Mouse (Mus musculus) cerebral cortex, adult 2 months (tissue): Measurements from ENCODE around the gene Hist2h2ac.

Experiments
- WGBS: fragments of 180-500 bp; shearing (Covaris S2); methylation state at CpG from one replicate; pipeline ENCODE4 v1.1.7; 2018; 5-methylcytosine and 5-hydroxymethylcytosine counted together

Gene Hist2h2ac

DNA sequence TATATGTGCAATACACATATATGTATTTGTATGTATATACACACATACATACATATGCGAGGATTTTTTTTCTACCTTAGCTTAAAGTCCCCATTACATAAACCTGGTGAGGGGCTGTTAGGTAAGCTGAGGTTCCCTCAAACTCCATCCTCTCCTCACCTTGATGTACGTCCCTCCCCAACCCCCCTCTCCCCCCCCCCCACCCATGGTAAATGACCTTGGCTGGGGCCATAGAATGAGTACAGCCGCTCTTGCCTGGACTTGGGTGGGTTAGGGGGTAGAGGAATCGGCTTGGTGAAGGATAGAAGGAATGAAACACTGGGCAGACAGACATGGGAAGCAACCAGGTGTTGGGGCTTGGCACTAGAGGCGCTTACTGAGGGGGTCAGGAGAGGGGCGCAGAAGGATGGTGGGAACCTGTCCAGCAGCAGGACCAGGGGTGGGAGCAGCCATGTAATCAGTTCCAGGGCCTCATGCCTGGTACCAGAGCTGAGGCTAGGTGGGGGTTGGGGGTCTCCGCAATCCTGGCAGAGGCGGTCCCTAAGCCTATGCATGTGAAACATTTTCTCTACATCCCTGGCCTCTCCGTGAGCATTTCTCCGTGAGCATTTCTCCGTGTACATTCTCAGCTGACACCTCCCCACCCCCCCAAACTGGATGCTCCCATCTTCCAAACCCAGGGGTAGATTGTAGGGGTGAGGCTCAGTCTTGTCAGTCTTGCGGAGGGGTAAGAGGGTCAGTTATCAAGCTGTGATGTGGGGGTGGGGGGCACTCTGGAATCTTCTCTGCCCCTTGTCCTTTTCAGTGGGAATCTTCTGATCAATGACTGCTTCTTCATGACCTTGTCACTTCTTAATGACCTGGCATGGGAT, 38.9 kb downstream of the Hist2h2ac start:
- 20% methylated on average over 12 of the region's 12 CpGs for WGBS

DNA sequence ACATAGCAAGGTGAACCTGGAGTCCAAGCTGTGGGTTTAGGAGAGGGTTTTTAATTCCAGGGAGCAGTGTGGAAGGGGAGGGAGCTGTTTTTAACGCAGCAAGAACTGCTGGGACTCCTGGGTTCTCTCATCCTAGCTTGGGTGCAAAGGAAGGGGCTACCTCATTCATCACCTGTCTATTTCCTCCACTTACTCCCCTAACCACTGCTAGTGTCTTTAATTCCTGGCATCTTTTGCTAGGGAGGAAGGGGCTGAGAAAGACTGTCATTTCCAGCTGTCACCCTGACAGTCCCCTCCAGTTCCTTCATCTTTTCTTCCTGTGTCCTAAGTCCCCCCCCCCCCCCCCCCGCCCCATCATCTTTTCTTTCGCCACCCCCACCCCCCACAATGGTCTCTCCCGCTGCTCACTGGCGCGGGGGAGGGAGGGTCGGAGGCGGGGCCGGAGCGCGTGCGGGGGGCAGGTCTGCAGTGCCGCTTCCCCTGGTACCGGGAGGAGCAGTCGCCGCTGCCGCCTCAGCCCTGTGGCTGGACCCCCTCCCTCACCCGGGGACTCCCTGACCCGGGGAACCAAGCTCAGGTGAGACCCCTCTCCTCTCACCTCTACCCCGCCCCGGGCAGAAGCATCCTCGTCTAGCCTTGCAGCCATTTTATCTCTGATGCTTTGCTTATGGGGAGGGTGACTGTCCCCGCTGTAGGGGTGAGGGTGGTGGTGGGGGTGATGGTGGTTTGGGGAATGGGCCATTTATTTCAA, 39.8 kb downstream of the Hist2h2ac start, which contains the start of gene Sv2a:
Gene Sv2a (plus strand): TSS at position 425 of the 751 bp plus-strand sequence.
- WGBS, result 2% methylated on average over 19 of the region's 23 CpGs

DNA sequence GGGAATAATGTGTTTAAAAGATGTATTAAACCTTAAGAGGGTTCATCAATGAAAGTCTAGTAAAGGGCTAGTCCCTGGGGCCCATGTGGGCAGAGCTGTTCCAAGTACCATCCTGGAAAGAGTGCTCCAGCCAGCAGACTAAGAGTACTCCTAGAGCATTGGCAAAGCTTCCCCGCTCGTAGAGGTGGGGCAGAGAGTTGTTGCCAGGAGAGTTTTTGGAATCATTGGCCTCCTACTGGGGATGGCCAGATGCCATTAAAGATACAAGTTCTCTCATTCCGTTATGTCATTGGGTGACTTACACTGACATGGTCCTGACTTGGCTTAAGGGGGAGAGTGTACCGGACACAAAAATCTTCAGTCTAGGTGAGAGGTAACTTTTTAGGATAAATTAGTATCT, 41.1 kb downstream of the Hist2h2ac start:
- 39% methylated on average over 4 of the region's 4 CpGs for WGBS

DNA sequence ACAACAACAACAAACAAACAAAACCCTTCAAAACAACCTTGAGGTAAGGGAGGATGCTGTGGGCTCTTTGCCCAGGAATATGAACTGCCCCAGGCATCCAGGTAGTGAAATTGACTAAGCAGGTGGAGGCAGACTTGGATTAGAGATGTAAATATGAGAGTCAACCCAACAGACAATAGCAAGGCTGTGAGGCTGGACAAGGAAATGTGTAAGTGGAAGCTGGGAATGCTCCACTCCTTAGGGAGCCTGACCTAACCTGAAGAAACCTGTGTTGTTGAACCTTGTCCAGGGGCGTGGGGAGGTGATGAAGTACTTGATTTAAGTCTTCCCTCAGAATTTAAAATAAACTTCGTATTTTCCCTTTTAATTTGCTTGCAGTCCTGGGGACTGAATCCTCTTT, 41.8 kb downstream of the Hist2h2ac start:
- 77% methylated on average over 2 of the region's 2 CpGs for WGBS

DNA sequence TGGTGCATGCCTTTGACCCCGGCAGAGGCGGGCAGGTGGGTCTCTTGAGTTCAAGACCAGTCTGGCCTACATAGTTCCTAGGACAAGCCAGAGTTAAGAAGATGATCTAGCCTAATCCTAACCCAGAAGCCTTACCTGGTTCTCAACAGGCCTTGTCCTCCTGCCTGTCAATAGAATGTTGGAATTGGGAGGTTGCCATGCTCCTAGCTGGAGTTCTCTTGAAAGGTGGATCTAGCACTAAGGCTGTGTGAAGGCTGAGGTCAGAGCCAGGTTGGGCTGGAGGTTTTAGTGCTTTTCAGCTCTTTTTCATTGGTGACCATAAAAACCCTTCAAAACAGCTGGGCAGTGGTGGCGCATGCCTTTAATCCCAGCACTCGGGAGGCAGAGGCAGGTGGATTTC, 42.3 kb downstream of the Hist2h2ac start:
- 93% methylated on average over 4 of the region's 4 CpGs for WGBS

DNA sequence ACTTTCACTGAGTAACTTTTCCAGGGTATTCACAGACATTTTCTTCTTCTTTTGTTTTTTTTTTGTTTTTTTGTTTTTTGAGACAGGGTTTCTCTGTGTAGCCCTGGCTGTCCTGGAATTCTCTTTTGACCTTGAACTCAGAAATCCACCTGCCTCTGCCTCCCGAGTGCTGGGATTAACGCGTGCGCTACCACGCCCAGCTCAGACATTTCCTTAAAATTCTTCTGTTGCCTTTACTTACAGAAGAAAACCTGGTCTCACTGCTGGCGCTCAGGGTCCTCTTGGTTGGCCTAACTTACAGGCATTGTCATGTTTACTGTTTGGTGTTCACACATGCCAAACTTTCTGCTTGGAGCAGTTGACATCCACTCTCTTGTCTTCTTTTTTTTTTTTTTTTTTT, 45.4 kb downstream of the Hist2h2ac start:
- WGBS, result 93% methylated on average over 6 of the region's 6 CpGs

DNA sequence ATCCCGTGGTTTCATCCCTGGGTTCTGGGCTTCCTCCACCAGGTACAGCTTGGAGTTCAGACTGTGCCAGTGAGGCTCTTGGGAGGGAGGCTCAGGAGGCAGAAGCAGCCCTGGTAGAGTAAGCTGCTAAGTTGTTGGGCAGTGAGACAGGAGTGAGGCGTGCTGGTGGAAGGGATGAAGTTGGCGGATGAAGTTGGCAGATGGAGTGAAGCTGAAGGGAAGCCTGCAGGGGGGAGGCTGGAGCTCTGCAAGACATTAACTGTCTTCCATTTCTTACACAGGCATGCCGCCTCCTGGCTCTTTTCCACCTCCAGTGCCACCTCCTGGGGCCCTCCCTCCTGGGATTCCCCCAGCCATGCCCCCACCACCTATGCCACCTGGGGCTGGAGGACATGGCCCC, 46.6 kb downstream of the Hist2h2ac start:
- 56% methylated on average over 4 of the region's 4 CpGs for WGBS

DNA sequence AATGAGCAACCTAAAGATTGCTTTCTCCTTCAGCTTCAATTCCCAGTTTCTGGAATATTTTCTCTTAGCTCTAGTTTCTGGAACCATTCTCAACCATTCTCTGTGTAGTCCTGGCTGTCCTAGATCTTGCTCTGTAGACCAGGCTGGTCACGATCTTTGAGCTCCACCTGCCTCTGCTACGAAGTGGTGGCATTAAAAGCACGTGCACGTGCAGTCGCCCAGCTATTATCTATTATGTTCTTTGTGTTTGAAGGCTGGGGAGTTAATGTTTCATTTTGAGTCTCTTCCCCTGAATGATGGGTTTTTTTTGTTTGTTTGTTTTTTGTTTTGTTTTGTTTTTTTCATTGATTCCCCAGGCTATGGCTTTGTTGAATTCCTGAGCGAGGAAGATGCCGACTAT, 47.5 kb downstream of the Hist2h2ac start:
- 32% methylated on average over 7 of the region's 7 CpGs for WGBS

DNA sequence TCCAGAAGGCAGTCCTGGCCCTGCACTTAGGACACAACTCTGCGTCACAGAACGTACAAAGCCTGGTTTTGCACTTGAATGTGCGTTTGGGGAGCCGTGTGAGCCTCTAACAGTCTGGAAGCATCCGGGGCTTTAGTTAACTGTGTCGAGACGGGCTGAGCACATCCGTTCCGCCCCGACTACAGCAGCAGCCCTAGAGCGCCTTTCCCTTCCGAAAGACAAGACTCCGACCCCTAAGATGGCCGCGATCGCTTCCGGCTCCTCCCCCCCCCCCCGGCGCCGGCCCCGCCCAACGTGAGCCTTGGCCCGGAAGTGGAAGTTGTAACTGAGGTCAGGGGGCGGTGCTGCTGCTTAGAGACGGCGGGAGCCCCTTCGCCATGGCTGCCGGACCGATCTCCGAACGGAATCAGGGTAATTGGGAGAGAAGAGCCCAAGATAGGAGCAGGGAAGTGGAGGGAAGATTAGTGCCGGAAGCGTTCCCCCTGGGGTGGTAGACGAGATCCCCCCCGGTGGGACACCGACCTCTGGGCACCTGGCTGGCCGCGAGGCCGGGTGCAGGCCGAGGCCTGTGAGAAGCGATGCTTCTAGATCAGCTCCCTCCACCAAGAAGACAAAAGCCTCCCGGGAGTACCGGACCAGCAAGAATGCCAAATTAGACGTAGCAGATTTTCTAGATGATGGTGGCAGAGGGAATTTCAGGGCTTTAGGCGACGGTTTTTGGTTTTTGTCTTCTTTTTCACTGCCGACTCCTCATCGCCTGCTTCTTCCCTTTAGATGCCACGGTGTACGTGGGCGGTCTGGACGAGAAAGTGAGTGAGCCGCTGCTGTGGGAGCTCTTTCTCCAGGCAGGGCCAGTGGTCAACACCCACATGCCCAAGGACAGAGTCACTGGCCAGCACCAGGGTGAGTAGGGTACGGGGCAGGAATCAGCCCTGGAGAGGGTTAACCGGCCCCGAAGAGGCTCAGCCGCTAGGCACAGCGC, 48.2 kb downstream of the Hist2h2ac start, which contains the start of gene Sf3b4:
Gene Sf3b4 (plus strand): TSS at position 136 of the 982 bp plus-strand sequence.
- WGBS, result under 1% methylated on average over 57 of the region's 58 CpGs

DNA sequence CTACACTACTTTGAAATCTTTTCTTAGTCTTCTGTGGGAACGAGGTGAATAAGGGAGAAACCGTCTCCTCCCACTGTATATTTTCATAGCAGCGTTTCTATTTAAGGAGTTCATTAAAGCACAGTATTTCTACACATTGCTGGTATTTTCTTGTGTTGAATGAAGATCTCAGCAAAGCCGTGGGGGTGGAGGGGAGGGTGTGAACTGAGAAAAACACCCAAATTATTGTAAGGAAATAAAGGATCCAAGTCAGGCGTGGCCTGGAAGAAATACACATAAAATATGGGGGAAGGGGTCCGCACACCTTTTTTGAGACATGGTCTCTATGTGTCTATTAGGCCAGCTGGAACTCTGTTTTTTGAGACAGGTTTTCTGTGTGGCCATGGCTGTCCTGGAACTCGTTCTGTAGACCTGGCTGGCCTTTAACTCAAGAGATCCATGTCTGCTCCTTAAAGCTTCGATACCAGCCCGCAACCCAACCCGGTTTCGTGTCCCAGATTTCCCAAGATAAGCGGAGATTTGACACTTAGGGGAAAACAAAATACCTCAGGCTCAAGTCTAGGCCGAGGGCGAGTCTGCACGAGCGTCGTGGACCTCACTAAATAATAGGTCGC, 49.0 kb downstream of the Hist2h2ac start:
- WGBS, result 7% methylated on average over 18 of the region's 18 CpGs

DNA sequence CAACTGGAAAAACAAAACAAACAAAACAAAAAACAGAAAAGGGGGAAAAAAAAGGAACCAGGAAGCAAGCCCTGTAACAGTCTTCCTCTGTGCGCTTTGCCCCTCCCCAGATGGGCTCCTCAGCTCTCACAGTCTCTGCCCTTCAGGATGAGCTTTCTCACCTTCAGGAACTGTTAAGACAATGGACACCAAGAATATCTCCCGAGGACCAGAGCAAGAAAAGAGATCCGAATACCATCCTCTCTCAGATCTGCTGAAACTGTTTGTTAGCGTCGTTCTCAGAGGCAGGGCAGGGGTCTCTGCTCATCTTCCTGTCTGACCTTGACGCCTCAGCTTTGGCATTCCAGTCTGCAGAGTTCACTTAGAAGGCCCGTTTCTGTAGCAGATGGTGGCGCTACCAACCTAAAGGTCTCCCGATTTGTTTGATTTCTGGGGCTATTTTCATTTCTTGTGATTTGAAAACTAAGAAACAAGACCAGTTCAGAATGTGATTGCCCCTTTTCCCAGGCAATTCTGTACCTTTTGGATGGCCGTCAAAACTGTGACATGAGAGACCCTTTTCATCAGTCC, 49.6 kb downstream of the Hist2h2ac start:
- WGBS, result 48% methylated on average over 10 of the region's 10 CpGs
